Mouse (Mus musculus): Measurements from ENCODE around the gene Slc25a23.

Gene Slc25a23

GRCm38 (mm10) chr17:57059486-57059977 is at the start of gene Slc25a23:
TSS of gene Slc25a23 (minus strand) at chr17:57059863.
- in situ Hi-C loops (cut with MboI, MseI): no loop called here

- in situ Hi-C loops (cut with MboI, MseI): no loop called here
Measured at GRCm38 (mm10) chr17:57108666-57109171, 49.1 kb upstream of the Slc25a23 start.

- in situ Hi-C loops (cut with MboI, MseI): no loop called here
Measured at GRCm38 (mm10) chr17:57108040-57108665, 48.5 kb upstream of the Slc25a23 start.

- in situ Hi-C loops (cut with MboI, MseI): no loop called here
Measured at GRCm38 (mm10) chr17:57107064-57107463, 47.4 kb upstream of the Slc25a23 start.

GRCm38 (mm10) chr17:57106035-57106368 is 46.3 kb upstream of the Slc25a23 start:
- in situ Hi-C loops (cut with MboI, MseI): no loop called here

- in situ Hi-C loops (cut with MboI, MseI): no loop called here
Measured at GRCm38 (mm10) chr17:57105181-57106034, 45.7 kb upstream of the Slc25a23 start, which contains the start of gene Tnfsf9. TSS of gene Tnfsf9 (plus strand) at chr17:57105325.

GRCm38 (mm10) chr17:57104496-57104895 is 44.8 kb upstream of the Slc25a23 start:
- in situ Hi-C loops (cut with MboI, MseI): loop anchor here (5.0 kb wide), 1 partner anchor 63 kb away; no protein-coding TSS in a partner anchor

- in situ Hi-C loops (cut with MboI, MseI): loop anchor here (5.0 kb wide), 1 partner anchor 65 kb away; no protein-coding TSS in a partner anchor
Measured at GRCm38 (mm10) chr17:57102276-57102675, 42.6 kb upstream of the Slc25a23 start.

GRCm38 (mm10) chr17:57099629-57100325 is 40.1 kb upstream of the Slc25a23 start:
- in situ Hi-C loops (cut with MboI, MseI): loop anchor here (5.0 kb wide), 1 partner anchor 68 kb away; no protein-coding TSS in a partner anchor

- in situ Hi-C loops (cut with MboI, MseI): no loop called here
Measured at GRCm38 (mm10) chr17:57098321-57098720, 38.7 kb upstream of the Slc25a23 start.

GRCm38 (mm10) chr17:57096623-57096920 is 36.9 kb upstream of the Slc25a23 start:
- in situ Hi-C loops (cut with MboI, MseI): no loop called here

GRCm38 (mm10) chr17:57095855-57096622 is 36.4 kb upstream of the Slc25a23 start:
- in situ Hi-C loops (cut with MboI, MseI): no loop called here

GRCm38 (mm10) chr17:57094222-57094621 is 34.6 kb upstream of the Slc25a23 start:
- in situ Hi-C loops (cut with MboI, MseI): no loop called here

GRCm38 (mm10) chr17:57087049-57087832 is 27.6 kb upstream of the Slc25a23 start, which contains the start of gene Tubb4a:
TSS of gene Tubb4a (minus strand) at chr17:57087782.
- in situ Hi-C loops (cut with MboI, MseI): loop anchor here (10.0 kb wide), 1 partner anchor 248 kb away; no protein-coding TSS in a partner anchor

- in situ Hi-C loops (cut with MboI, MseI): loop anchor here (10.0 kb wide), 1 partner anchor 249 kb away; no protein-coding TSS in a partner anchor
Measured at GRCm38 (mm10) chr17:57085970-57086757, 26.5 kb upstream of the Slc25a23 start.

GRCm38 (mm10) chr17:57082481-57082880 is 22.8 kb upstream of the Slc25a23 start:
- in situ Hi-C loops (cut with MboI, MseI): loop anchor here (10.0 kb wide), 1 partner anchor 252 kb away; no protein-coding TSS in a partner anchor

- in situ Hi-C loops (cut with MboI, MseI): loop anchor here (10.0 kb wide), 1 partner anchor 253 kb away; no protein-coding TSS in a partner anchor
Measured at GRCm38 (mm10) chr17:57081234-57081842, 21.7 kb upstream of the Slc25a23 start.

GRCm38 (mm10) chr17:57079919-57080318 is 20.3 kb upstream of the Slc25a23 start:
- in situ Hi-C loops (cut with MboI, MseI): loop anchor here (10.0 kb wide), 1 partner anchor 255 kb away; no protein-coding TSS in a partner anchor

- in situ Hi-C loops (cut with MboI, MseI): no loop called here
Measured at GRCm38 (mm10) chr17:57078336-57078735, 18.7 kb upstream of the Slc25a23 start, which contains the start of gene Dennd1c. TSS of gene Dennd1c (minus strand) at chr17:57078514.

Data from T-helper 1 cell (primary cell).